Mouse (Mus musculus): ENCODE results near the gene Cdkl1.

The Cdkl1 gene

DNA sequence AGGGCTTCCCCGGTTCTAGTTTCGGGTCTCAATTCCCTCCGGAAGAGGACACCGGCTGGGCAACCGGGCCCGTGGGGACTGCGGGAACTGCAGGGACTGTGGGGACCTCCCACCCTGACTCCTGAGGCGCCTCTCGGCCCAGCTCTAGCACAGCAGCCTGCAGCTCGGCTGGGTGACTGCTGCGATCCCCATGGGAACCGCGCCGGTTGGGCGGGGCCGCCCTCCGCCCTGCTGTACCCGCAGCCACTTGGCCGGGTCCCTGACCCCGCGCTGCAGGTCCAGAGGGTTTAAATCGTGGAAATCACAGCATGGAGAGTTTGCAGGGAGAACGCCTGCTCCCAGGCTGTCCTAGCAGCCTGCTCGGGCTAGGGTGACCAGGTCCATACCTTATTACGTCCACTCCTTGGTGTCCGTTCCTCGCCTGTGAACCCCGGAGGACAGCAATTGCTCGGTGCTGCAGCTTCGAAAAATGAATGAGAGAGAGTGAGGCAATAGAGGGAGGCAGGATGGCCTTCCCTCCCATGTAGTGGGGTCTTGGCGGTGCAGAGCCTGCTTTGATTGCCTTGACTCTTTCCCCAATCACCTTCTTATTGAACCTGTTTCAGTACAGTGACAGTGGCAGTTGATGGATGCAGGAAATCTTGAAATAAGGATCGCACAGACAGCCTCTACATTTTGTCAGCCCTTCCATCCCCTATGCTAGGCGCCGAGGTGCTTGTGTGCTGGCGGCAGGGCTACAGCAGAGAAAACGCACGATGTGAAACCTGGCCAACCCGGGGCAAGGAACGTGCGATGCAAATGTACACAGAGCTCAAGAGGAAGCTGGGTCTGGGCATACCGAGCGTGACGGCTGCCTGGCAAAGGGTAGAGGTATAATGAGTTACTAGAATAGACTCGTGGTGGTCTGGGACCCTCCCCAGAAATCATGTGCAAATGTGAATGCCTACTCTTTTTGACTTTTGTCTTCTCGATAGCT lies at the start of gene Cdkl1:
Cdkl1 (minus strand) TSS at position 738 of the 976 bp plus-strand sequence.
- DNase-seq (ENCODE audit: low read depth, low spot score): no peak

DNA sequence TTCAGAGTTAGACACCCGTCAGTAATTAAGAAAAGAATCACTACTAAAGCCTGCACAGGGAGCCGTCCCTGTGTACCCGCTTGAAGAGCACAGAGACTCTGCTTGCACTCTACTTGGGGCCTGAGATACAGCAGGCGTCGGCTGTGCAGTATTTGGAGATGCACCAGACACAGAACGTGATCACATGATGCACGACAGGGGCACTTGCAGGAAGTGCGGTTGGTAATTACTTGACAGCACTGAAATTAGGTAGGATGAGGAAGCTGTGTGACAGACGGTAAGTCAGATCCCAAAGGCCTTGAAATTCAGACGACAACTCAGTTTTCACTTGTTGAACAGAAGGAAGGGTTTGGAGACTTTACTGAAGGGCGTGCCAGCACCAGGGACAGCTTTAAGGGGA lies 47.3 kb upstream of the Cdkl1 start:
- no peak for DNase-seq (ENCODE audit: low read depth, low spot score)

DNA sequence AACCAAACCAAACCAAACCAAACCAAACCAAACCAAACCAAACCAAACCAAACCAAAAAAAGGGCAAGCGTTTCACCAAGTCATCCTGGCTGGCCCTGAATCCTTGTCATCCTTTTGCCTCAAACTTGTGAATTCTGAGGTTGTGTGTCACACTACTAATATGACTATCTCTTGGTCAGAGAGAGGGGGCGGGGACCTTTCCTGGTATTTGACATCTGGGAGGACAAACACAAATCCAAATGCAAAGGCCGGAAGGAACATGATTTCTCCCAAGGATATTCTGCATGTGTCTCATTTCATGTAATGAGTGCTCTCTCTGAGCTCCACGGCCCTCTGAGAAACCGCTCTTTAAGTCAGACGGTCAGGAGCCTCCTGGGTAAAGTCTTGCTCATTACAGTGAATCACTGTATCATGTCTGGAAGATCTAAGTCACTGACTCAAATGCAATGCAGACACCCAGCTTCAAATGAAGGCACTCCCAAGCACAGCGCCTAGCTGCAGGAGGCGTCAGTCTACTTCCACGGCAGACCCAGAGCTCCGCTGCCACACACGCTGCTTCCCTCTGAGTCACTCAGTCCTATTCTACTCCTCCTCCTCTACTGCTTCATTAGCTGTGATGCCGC lies 43.0 kb upstream of the Cdkl1 start:
- DNase-seq (ENCODE audit: low read depth, low spot score): no peak

DNA sequence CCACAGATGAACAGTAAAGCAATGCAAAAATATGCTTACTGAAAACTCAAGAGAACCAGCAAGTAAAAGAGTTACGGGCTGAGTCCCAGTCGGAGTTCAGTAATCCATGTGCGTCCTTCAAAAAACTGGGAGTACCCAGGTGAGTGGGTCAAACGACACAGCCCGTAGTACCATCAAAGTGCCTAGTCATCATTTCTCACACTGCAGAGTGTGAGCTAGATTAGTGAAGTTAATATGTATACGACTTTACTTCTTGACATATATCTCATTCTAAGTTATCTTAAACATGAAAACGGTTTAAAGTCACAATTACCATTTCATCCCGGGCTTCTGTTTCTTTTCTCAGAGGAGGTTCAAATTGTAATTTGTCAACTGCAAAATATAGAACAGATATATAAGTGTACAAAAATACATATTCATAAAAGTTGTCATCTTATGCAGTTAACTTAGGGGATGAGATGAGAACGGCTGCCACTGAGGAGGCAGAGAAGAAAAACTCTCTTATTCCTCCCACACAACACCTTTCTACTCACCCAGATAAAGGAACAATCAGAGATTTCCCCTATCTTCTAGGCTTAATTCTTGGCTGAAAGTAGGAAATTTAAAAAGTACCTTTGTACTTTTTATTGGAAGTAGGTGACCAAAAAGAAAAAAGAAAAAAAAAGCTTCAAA lies 40.3 kb upstream of the Cdkl1 start:
- DNase-seq (ENCODE audit: low read depth, low spot score): no peak

DNA sequence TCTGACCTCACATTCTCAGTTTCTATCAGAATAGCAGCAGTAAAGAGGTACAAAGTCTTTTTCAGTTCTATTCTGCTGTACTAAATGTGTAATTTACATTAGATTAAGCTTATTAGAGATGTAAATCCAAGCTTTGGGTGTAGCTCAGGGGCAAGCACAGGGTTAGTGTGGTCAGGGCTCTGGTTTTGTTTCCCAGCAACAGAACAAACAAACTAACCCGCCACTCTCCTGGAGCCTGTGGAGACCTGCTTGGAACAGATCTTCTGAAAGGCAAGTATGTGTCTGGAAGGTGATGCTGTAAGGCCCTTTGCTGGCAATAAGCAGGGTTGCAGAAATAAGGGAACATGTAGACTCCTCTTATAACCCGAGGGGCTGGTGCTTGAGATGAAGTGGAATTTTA lies 37.1 kb upstream of the Cdkl1 start:
- no peak for DNase-seq (ENCODE audit: low read depth, low spot score)

DNA sequence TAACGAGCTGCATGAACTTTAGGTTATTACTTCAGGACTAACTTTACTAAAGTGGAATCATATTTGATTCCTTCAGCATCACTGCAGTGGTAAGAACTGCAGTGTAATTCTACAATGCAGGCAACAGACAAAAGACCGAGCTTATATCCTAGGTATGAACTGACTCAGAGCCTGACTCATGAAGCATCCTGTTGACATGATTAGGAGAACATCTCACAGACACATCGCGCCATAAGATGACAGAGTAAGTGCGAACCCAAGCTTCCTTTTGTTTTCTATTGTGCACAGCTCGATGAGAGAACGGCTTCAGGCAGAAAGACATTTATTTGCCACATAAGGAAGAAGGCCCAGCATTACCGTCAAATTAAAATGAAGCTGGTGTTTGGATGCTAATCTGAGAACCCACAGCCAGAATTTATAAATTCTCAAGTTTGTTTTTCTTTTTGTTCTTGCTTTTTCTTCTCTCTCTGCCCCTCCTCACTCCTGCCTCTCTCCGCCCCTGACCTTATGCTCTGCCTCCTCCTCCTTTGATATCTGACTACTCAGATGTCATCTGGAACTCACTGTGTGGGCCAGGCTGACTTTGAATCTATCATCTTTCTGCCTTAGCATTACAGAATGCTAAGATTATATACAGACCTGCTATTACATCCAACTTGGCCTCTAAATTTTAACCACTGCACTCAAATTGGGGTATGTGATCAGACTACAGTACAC lies 34.0 kb upstream of the Cdkl1 start:
- DNase-seq (ENCODE audit: low read depth, low spot score): no peak

DNA sequence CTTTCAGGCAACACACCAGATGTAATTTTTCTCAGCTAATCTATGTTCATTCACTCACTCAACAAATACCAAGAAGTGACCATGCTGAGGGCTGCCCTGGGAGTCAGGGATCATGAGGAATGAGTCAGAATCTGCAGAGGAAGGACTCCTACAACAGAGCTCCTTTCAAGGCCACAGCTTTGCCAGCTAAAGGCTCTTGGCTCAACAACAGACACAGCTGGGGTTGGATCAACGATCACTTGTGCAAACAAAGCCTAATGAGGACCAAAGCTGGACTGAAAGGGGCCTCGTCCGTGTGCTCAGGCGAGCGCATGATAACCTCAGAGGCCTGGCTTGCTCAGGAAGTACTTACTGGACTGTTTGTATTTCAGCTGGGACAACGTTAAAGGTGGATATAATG lies 23.2 kb upstream of the Cdkl1 start:
- DNase-seq (ENCODE audit: low read depth, low spot score): no peak

DNA sequence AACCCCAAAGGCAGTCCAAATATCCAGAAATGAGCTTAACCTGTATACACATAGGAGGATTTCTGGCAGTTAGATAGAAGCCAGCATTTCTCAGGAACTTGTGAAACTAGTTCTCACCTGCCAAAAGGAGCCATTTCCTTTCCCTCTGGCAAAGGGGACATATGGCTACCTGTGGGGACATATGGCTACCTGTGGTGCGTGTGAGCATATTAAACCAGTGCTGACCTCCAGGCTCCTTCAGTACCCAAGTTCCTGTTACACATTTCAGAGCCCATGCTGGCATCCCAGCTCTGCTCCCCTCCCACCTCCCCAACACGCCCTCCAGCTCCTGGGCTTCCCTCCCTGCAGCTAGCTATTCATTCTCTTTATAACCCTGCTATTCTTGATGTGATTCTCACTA lies 22.5 kb upstream of the Cdkl1 start:
- DNase-seq (ENCODE audit: low read depth, low spot score): no peak

DNA sequence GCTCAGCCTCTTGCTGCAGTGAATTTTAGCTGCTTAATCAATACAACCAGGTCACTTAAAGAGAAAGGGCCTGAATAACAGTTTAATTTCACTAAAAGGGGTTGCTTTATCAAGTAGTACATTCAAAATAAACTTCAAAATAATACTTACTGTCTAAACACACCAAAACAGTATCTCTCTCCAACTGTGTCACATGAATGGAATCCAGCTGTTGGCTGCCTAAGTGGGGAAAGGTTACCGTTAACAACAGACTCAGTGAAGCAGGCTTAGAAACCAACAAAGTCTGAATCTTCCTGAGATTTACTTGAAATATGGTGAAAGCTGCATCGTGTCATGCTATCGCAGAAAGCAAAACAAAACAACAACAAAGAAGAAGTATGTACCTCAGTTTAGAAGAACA lies 21.9 kb upstream of the Cdkl1 start:
- DNase-seq (ENCODE audit: low read depth, low spot score): no peak

DNA sequence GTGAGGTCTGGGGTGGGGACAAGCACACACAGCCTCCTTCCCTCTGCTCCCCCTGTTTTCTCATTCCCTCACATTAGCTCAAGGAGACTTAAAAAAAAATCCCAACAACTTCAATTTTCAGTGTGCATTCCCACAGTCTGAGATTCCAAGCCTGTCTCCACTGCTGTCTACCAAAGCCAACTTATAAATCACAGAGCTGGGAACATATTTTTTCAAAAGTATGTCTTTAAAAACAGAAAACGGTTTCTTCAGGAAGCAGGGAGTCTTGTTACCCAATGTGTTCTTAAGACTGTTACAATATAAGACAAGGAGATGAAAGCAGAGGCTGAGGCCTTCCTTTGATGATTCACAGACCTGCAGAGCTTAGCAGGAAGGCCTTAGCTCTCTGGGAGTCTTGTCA lies 20.9 kb upstream of the Cdkl1 start:
- no peak for DNase-seq (ENCODE audit: low read depth, low spot score)

DNA sequence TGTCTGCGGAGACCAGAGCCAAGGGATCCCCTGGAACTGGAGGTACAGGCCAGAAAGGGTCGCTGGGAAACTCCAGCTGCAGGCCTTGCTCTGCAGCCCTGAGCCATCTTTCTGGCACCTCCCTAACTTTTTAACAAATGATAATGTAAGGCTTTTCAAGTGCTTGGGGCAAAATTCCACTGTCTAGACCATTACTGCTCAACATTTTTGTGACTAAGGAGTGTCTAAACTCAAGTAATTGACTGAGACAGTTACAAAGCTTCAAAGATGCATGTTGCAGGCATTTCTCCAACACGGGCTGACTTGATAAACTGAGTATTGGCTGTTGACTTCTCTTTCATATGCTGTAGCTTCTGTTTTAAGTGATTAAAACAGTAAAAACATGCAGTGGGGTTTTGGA lies 18.4 kb upstream of the Cdkl1 start:
- DNase-seq (ENCODE audit: low read depth, low spot score): no peak

DNA sequence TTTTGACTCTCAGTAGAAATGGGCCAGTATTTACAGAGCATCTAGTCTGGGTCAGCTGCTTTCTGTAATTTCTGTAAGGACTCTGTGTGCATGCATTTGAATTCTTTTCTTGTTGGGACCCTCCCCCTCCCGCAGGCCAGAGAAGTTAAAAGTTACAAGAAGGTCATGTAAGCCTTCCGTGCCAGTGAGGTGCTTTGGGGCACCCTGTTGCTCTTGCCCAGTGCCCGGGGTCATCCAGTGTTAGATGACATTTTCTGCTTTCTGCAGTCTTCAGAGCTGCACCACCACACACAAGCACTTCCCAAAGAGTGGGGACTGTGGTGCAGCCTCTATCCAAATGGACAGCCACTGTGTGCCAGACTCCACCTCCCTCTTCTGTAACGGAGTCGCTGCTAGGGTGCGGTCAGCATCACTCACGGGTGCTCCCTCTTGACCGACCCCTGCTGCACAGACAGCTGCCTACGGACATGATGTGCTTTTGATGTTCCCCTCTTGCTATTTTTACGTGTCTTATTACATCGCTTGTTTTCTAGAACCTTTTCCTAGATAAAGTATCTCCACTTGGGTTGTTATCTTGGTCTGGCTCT lies 16.4 kb upstream of the Cdkl1 start:
- no peak for DNase-seq (ENCODE audit: low read depth, low spot score)

DNA sequence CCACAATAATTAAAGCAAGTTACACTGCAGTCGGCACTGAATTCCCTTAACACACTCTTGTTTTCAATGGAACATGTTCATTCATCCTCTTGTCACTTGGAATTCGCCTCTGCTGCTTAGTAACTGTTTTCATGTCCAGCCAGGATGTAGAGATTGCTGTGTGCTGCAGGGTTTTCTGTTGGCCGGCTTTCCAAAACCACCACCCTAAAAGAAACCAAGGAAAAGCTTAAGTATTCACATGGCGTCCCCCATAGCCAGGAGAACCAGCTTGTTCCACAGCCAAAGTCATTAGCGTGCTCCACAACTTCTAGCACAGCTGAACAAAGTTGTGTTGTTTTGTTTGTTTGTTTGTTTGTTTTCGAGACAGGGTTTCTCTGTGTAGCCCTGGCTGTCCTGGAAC lies 14.1 kb upstream of the Cdkl1 start:
- DNase-seq (ENCODE audit: low read depth, low spot score): no peak

DNA sequence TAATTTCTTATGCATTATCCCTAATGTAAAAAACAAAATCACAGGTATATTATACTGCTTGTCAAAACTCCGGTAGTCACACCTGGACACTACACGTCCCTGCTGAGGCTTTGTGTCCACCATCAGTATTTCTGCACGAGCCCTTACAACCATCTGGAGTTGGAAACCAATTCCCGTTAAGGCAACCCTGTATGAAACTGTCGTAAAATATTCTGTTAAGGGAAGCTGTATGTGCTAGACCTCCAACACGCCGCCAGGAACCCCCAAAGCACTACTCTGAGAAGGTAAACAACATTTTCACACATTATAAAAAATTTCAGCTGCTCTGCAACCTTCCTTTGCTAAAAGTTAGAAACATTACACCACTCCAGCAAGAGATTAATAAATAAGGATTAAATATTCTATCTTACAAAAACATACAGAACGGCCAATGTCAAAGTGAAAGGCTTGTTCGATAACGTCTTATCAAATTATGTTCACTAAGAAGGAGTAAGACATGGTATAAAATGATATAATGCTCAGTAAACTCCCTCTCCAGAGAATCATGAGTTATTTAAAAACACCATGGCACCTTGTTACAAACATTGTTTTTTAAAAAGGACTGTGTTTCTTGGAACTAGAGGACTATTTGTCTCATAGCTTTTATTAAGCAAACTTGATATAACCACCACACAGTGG lies 13.5 kb upstream of the Cdkl1 start:
- DNase-seq (ENCODE audit: low read depth, low spot score): no peak

DNA sequence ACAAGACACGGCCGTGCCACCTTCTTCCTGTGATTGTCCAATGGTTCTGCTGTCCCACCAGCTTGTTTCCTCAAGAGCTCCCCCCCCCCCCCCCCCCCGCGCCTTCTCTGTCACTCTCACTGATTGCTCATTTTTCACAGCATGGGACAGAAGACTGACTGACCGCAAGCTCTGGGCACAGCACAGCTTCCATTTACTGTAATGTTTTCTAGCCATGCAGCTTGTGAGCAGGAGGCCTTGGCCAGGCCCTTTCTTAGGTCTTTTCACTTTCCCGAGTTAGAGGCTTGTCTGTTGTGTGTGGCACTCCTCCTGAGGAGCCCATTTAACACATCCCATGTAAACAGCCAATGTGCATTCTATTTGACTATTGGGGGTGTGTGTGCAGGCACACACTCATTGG lies 12.1 kb upstream of the Cdkl1 start:
- DNase-seq (ENCODE audit: low read depth, low spot score): no peak

DNA sequence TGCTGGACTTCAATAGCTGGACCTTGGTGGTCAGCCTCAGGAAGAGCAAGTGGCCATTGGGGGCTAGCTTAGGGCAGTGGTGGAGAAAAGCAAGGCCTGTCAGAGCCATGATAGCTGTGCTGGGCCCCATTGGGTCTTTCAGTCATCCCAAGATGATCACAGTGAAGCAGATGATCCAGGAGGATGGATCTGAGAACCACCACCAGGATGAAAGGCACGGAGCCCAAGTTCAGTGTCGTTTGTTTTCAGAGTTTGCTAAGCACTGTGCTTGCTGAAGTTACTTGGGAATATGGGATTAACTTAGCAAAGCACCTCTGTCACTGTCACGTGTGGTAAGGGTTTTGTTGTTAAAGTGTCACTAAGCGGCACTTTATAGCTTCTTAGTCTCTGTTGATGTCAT lies 9.5 kb upstream of the Cdkl1 start:
- no peak for DNase-seq (ENCODE audit: low read depth, low spot score)

DNA sequence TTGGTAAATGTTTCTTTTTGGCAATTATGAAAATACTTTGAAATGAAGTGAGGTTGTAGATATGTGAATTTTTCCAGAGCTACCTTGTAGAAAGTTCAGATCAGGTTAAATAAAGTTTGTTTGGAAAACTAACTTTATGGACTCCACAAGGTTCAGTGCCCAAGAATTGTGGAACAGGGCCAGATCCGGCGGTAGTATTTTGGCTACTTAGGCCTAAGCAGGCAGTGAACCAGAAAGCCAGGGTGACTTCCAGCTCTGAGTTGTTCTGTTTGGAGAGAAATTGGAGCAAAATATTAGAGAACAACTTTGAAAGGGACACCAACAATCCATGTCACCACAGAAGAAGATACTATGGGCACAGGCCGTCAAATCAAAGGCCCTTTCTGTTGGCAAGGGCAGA lies 5.2 kb upstream of the Cdkl1 start:
- no peak for DNase-seq (ENCODE audit: low read depth, low spot score)

DNA sequence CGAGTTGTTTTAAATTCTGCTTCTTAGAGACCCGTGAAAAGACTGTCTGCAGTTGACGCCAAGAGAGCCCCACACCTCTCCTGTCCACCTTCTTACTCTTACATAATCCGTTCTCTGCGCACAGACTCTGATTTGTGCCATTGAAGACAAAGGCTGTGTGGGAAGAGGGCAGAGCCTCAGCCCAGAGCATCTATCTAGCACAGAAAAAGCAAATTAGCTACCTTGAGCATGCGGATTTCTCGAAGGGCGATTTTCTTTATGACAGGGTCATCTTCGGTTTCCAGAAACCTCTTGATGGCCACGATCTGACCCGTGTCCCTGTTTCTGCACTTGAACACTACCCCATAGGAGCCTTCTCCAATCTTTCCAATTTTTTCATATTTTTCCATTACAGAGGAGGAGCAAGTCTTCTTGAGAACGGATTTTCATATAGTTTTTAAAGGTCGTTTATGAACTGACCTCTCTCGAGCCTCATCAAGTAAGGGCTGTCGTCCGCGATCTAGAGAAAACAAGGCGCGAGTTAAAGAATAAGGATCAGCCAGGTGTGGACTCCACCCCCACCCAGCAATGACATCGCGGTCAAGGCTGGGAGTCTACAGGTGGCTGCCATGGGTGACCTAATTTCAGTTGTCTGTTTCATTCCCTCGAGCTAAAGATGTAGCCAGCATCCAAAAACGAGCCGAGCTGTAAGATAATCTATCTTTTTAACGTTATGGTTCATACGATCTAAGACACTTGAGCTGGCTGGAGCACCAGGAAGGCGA lies 1.1 kb downstream of the Cdkl1 start:
- DNase-seq (ENCODE audit: low read depth, low spot score): no peak

DNA sequence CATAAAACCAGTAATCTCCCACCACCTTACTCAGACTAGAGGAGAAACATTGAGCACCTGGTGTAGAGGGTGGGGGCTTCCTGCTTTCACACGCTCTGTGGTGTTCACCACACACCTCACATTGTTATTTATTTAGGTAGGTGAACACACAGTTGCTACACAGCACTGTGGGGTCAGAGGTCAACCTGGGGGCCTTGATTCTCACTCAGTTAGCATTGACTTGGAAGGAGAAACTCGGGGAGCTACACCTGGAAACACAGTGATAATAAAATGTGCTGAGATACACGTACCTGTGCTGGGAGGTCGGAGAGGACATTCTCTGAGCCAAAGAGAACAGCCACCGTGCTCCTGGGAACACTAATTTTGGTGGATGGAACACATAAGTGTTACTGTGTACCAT lies 2.7 kb downstream of the Cdkl1 start:
- no peak for DNase-seq (ENCODE audit: low read depth, low spot score)

DNA sequence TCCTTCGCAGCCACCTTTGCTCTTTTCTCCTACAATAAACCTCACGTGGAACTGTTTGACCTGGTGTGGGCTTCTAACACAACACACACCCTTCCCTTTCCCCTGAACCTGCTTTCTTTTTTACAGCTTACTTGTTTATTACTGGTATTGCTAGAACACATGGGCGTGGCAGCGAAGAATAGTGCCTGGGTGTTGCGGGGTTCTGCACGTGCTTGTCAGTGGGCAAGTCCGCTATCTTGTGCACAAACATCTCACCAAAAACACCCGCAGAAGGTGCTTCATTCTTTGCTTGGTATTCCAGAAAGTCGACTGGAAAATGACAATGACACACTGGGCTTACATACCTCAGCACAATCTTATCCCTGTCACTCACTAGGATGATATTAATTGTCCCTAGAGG lies 5.6 kb downstream of the Cdkl1 start:
- no peak for DNase-seq (ENCODE audit: low read depth, low spot score)
